Mouse (Mus musculus) embryonic stem cell, embryonic (primary cell): ENCODE data around the gene Tnfrsf18.

Source experiments
- CTCF ChIA-PET, 4 experiments: fragments of 300-600 bp in 2 of 4; fragments of 350-600 bp in 2 of 4; sonication (Branson Sonifier 250); formaldehyde crosslinking; loops; one replicate each; lab custom pipeline; 2022; ENCODE audit warnings: inconsistent platforms in 2 of 4; lab: Charles Lee
- POLR2A ChIA-PET, 4 experiments: fragments of 300-600 bp in 2 of 4; fragments of 350-600 bp in 2 of 4; sonication (Branson Sonifier 250); formaldehyde crosslinking; loops; one replicate each; lab custom pipeline; 2022; ENCODE audit warnings: antibody characterized with exemption in 4 of 4, inconsistent platforms in 1 of 4; lab: Charles Lee

The Tnfrsf18 gene

GRCm38 (mm10) chr4:156026013-156026412 lies at the start of gene Tnfrsf18:
Gene Tnfrsf18 (plus strand): TSS chr4:156026164.
- ChIA-PET POLR2A (no interaction called here), CTCF (no interaction called here)

- ChIA-PET POLR2A (interaction anchor here in 2 of 4 experiments (0.7 to 2.5 kb wide), 7 partner anchors 10 to 50 kb away, joined by 3 to 8 read pairs (median 3); no protein-coding TSS in a partner anchor), CTCF (interaction anchor here in 3 of 4 experiments (0.6 to 2.2 kb wide), 4 partner anchors 22 to 148 kb away, joined by 3 to 10 read pairs (median 6); no protein-coding TSS in a partner anchor)
Observed at GRCm38 (mm10) chr4:155981436-155982082, 44.4 kb upstream of the Tnfrsf18 start.

DNA sequence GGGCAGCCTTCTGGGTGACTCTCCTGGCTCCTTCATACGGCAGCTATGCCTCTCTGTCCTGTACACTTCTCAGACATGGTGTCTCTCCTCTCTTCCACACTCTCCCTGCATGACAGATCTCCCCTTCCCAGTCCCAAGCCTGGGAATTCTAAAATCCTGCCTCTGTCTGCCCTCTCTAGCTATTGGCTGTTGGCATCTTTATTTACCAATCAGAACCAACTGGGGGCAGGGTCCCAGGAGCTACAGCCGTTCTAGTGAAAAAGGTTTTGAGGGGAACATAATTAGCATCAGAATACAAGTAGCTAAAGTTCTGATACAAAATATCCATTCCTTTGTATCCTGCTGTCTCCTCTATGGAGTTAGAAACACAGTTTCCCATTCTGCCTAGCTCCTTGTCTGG lies 42.2 kb upstream of the Tnfrsf18 start:
- ChIA-PET POLR2A (interaction anchor here in 2 of 4 experiments (0.9 to 1.6 kb wide), 6 partner anchors 14 to 126 kb away, joined by 3 to 4 read pairs (median 3); partner anchors contain the start of genes 9430015G10Rik (in 1 of the 2), C1qtnf12 (in 1 of the 2) and Ube2j2 (in 1 of the 2)), CTCF (interaction anchor here in 1 of 4 experiments (0.9 kb wide), 1 partner anchor 25 kb away, joined by 3 read pairs; no protein-coding TSS in a partner anchor)

DNA sequence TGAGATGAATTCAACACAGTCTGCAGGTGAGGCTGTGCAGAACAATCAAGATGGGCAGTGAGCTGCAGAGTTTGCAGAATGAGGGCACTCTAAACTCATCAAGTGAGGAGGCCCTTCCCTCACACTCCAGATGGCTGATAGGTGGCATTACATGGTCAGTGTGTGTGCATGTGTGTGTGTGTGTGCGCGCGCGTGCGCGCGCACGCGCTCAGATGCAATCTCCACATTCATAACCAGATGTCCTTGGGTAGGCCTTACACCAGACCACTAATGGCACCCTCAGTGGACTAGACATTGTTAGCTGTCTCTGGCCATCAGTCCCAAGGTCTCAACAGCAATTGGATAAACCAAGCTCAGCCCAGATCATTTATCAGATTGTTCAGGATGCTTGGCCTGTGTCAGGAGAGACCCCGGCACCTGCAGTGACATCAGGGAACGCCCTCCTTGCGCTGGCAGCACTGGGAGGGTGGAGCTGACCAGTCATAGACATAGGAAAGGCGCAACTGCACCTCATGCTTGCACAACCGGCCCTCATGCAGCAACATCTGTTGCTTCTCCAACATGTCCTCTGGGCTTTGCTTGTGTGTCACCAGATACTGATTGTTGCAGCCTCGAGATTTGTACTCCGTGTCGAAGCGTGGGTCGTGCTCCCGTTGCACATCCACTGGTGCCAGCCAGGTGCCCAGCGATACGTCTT lies 34.6 kb upstream of the Tnfrsf18 start:
- ChIA-PET POLR2A (interaction anchor here in 3 of 4 experiments (0.6 to 2.1 kb wide), 16 partner anchors 10 to 202 kb away, joined by 3 to 7 read pairs (median 3); partner anchors contain the start of genes 9430015G10Rik (in 1 of the 3), Mxra8 (in 1 of the 3) and Tnfrsf4 (in 1 of the 3)), CTCF (interaction anchor here in 3 of 4 experiments (0.7 to 1.7 kb wide), 3 partner anchors 29 to 92 kb away, joined by 3 to 4 read pairs (median 4); partner anchors contain the start of gene C1qtnf12 (in 1 of the 3))

- ChIA-PET POLR2A (interaction anchor here in 3 of 4 experiments (0.6 to 2.1 kb wide), 12 partner anchors 18 to 201 kb away, joined by 3 to 7 read pairs (median 4); partner anchors contain the start of genes 9430015G10Rik (in 1 of the 3), Mxra8 (in 1 of the 3) and Tnfrsf4 (in 1 of the 3)), CTCF (interaction anchor here in 1 of 4 experiments (1.7 kb wide), 1 partner anchor 33 kb away, joined by 4 read pairs; no protein-coding TSS in a partner anchor)
Observed at GRCm38 (mm10) chr4:155991908-155992230, 34.1 kb upstream of the Tnfrsf18 start.

DNA sequence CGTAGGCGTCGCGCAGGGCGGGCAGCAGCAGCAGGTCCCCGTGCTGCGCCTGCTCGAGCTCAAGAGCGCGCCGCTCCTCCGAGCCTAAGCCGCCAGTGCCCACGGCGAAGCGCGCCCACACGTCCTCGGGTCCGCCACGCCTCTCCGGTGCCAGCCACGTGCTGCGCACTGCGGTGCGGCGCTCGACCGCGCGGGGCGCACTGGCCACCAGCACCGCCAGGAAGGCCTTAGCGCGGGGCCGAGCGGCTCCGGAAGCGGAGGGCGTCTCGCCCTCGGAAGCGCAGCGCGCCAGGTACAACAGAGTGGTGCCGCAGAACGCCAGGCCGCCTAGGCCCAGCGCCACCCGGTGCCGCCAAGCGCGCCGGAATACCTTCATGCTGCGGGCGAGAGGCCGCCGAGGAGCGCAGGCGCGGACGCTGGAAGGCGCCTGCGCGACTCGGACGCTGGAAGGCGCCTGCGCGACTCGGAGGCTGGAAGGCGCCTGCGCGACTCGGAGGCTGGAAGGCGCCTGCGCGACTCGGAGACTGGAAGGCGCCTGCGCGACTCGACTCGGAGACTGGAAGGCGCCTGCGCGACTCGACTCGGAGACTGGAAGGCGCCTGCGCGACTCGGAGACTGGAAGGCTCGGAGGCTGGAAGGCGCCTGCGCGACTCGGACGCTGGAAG lies 33.6 kb upstream of the Tnfrsf18 start, which contains the start of the genes B3galt6 and Sdf4:
Gene B3galt6 (minus strand): TSS at position 409 of the 665 bp plus-strand sequence.
Gene Sdf4 (plus strand): TSS at position 632 of the 665 bp plus-strand sequence.
- CTCF ChIA-PET = interaction anchor here in 1 of 4 experiments (1.7 kb wide), 1 partner anchor 33 kb away, joined by 4 read pairs; no protein-coding TSS in a partner anchor
- POLR2A ChIA-PET = interaction anchor here in 3 of 4 experiments (0.7 to 4.8 kb wide), 14 partner anchors 17 to 201 kb away, joined by 3 to 26 read pairs (median 4); partner anchors contain the start of genes Mxra8 (in 1 of the 3), Tnfrsf4 (in 1 of the 3) and Ttll10 (in 1 of the 3)

DNA sequence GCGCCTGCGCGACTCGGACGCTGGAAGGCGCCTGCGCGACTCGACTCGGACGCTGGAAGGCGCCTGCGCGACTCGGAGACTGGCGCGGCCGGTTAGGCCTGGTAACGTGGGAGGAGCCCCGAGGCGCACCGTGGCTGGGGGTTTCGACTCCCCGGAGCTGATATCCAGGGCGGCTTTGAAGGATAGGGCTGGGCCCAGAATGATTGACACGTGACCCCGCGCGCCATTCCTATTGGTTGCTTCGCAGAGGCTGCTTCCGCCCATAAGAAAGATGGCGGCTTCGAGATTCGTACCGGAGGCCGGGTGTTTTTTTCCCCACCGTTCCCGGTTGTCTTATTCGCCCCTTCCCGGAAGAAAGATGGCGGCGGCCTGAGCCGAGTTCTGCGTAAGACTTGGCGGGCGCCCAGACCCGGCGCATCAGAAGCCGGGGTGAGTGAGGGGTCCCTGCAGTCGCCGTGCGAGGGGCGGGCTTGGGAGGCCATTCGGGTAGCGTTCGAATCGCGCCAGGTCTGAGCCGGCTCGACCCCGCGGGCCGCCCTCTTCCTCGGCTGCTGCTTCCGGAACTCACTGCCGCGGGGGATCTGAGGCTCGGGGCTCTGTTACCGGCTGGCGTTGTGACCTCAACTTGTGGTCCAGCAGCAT lies 32.9 kb upstream of the Tnfrsf18 start:
- ChIA-PET POLR2A (interaction anchor here in 3 of 4 experiments (0.7 to 4.8 kb wide), 14 partner anchors 10 to 159 kb away, joined by 3 to 26 read pairs (median 4); partner anchors contain the start of genes Cptp (in 1 of the 3), Ints11 (in 1 of the 3), Tnfrsf4 (in 1 of the 3) and Ttll10 (in 1 of the 3)), CTCF (interaction anchor here in 1 of 4 experiments (0.6 kb wide), 1 partner anchor 56 kb away, joined by 3 read pairs; no protein-coding TSS in a partner anchor)

GRCm38 (mm10) chr4:155993606-155994005 lies 32.4 kb upstream of the Tnfrsf18 start:
- POLR2A ChIA-PET = interaction anchor here in 2 of 4 experiments (0.6 to 4.8 kb wide), 15 partner anchors 10 to 160 kb away, joined by 3 to 26 read pairs (median 4); partner anchors contain the start of genes Cptp (in 1 of the 2), Ints11 (in 1 of the 2), Tnfrsf4 (in 1 of the 2) and Ttll10 (in 1 of the 2)
- CTCF ChIA-PET = interaction anchor here in 1 of 4 experiments (0.7 kb wide), 1 partner anchor 13 kb away, joined by 3 read pairs; no protein-coding TSS in a partner anchor

- CTCF ChIA-PET = no interaction called here
- POLR2A ChIA-PET = interaction anchor here in 2 of 4 experiments (0.5 to 3.4 kb wide), 5 partner anchors 8 to 454 kb away, joined by 3 to 10 read pairs (median 6); no protein-coding TSS in a partner anchor
Observed at GRCm38 (mm10) chr4:156004109-156004508, 21.9 kb upstream of the Tnfrsf18 start.

- ChIA-PET CTCF (no interaction called here), POLR2A (interaction anchor here in 1 of 4 experiments (2.3 kb wide), 1 partner anchor 14 kb away, joined by 10 read pairs; the partner anchor contains the start of genes B3galt6 and Sdf4)
Observed at GRCm38 (mm10) chr4:156008369-156008768, 17.6 kb upstream of the Tnfrsf18 start.

GRCm38 (mm10) chr4:156013637-156014036 lies 12.3 kb upstream of the Tnfrsf18 start, which contains the start of gene Tnfrsf4:
Gene Tnfrsf4 (plus strand): TSS chr4:156013843.
- CTCF ChIA-PET = no interaction called here
- POLR2A ChIA-PET = interaction anchor here in 2 of 4 experiments (0.8 to 5.2 kb wide), 10 partner anchors 9 to 97 kb away, joined by 3 to 29 read pairs (median 4); partner anchors contain the start of genes 9430015G10Rik (in 1 of the 2) and Sdf4 (in 1 of the 2)

DNA sequence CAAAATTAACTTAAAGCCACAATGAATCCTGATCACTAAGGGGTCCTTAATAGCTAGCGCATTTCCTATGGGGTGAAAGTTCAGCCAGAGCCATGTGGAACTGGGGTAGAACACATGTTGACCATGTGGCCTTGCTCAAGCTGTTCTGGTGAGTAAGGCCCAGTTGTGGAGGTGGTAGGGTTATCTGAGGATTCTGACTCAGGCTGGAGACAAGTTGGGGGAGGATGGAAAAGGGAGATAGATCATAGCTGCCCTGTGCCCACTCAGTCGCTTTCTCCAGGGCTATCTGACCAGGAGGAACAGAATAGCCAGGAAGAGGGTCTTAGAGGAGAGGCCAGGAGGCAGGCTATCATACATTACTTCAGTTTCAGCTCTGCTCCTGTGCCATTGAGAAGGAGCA lies 11.5 kb upstream of the Tnfrsf18 start:
- CTCF ChIA-PET = no interaction called here
- POLR2A ChIA-PET = interaction anchor here in 1 of 4 experiments (0.5 to 4.5 kb wide), 6 partner anchors 18 to 198 kb away, joined by 3 to 26 read pairs (median 4); partner anchors contain the start of genes 9430015G10Rik and Sdf4

- ChIA-PET CTCF (interaction anchor here in 1 of 4 experiments (1.0 to 1.8 kb wide), 2 partner anchors 12 to 14 kb away, joined by 3 to 5 read pairs; no protein-coding TSS in a partner anchor), POLR2A (interaction anchor here (0.9 to 2.1 kb wide), 9 partner anchors 10 to 90 kb away, joined by 3 to 9 read pairs (median 4); partner anchors contain the start of genes 9430015G10Rik (in 1 of the 4) and C1qtnf12 (in 1 of the 4))
Observed at GRCm38 (mm10) chr4:156019771-156020170, 6.2 kb upstream of the Tnfrsf18 start.

DNA sequence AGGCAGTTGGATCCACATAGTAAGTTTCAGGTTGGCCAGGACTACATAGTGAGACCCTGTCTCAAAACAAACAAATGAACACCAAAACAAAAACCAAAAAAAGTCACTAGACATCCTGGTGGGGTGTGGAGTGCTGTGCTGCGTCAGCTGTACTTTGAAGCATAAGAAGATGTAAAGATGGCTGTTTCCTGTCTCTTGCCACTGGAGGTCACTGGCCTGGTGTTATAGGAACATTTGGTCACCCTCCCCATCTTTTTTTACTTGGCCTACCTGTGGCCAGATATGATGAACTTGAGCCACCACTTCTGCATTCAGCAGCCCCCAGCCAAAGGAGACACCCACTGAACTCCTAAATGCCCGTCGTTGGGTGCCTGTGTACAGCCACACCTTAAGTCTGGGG lies 4.6 kb upstream of the Tnfrsf18 start:
- POLR2A ChIA-PET = interaction anchor here in 2 of 4 experiments (0.7 to 2.1 kb wide), 3 partner anchors 11 to 21 kb away, joined by 3 to 14 read pairs (median 4); no protein-coding TSS in a partner anchor

GRCm38 (mm10) chr4:156021942-156022419 lies 4.0 kb upstream of the Tnfrsf18 start:
- CTCF ChIA-PET = interaction anchor here in 1 of 4 experiments (1.0 kb wide), 1 partner anchor 12 kb away, joined by 4 read pairs; no protein-coding TSS in a partner anchor
- POLR2A ChIA-PET = interaction anchor here in 2 of 4 experiments (0.7 to 2.1 kb wide), 6 partner anchors 9 to 38 kb away, joined by 3 to 14 read pairs (median 4); partner anchors contain the start of gene Ttll10 (in 1 of the 2)

More for the DNA sequence above, 4.6 kb upstream of the Tnfrsf18 start:
- CTCF ChIA-PET = interaction anchor here in 1 of 4 experiments (0.6 kb wide), 1 partner anchor 39 kb away, joined by 3 read pairs; no protein-coding TSS in a partner anchor
